Mouse (Mus musculus) forebrain, embryonic 10.5 days (tissue): ENCODE results near the gene Prorsd1. TPM values are rescaled to one million over a fixed set of nuclear protein-coding genes. Genes with fewer than 3 reads are reported as not detected.
"Not testable (repeated sequence)": the region's sequence is repeated elsewhere in the genome, so short reads cannot be mapped to it uniquely, and the experiment has no call there.

Experiments used
- DNase-seq: peaks from one replicate; pipeline ENCODE4 v3.0.0-alpha.2; 2017; ENCODE audit warnings: low spot score; ENCODE audit errors: extremely low spot score
- H3K27ac ChIP-seq: fragments of 300-500 bp; sonication (generic); 2 replicates; pipeline ENCODE4 v1.5.1; 2016; ENCODE audit warnings: mild to moderate bottlenecking
- H3K27me3 ChIP-seq: fragments of 300-500 bp; sonication (generic); 2 replicates; pipeline ENCODE4 v1.6.1; 2016; ENCODE audit warnings: mild to moderate bottlenecking; ENCODE audit not compliant: poor library complexity, severe bottlenecking
- H3K36me3 ChIP-seq: fragments of 300-500 bp; sonication (generic); replicated peaks from 2 replicates; pipeline ENCODE4 v1.6.1; 2016; ENCODE audit warnings: mild to moderate bottlenecking, moderate library complexity
- H3K4me1 ChIP-seq: fragments of 300-500 bp; sonication (generic); 2 replicates; pipeline ENCODE4 v1.6.1; 2016
- H3K4me3 ChIP-seq: fragments of 300-500 bp; sonication (generic); 2 replicates; pipeline ENCODE4 v1.5.1; 2016; ENCODE audit warnings: mild to moderate bottlenecking, moderate library complexity
- H3K9me3 ChIP-seq: fragments of 300-500 bp; sonication (generic); 2 replicates; pipeline ENCODE4 v1.6.1; 2016; ENCODE audit warnings: mild to moderate bottlenecking, moderate library complexity
- WGBS: fragments of 180-500 bp; shearing (Covaris S2); methylation state at CpG from one replicate; pipeline ENCODE4 v1.1.7; 2016; 5-methylcytosine and 5-hydroxymethylcytosine counted together
- polyA plus RNA-seq: library from polyadenylated mRNA; unstranded; fragments of >200 nt; fragmentation: Nextera tagmentation; extraction: Ambion mirVana; gene quantifications from 2 replicates; pipeline ENCODE4 v1.2.1, GENCODE M21; 2016

Prorsd1 gene
- 19.3 and 19.4 TPM in 2 replicates for polyA plus RNA-seq

- no peaks in the 10 kb centered on the region for H3K27me3 ChIP-seq
- WGBS, result 3% methylated on average over 40 of the region's 40 CpGs
- H3K9me3 ChIP-seq, result no peaks in the 10 kb centered on the region
- peak within 1 kb of the TSS; percentile 74 for H3K4me3 ChIP-seq
- H3K36me3 ChIP-seq, result peaks cover 25% of the 10 kb centered on the region
- peak within 1 kb of the TSS; percentile 90 for H3K27ac ChIP-seq
- peak; percentile 91 for DNase-seq
- peaks cover 10% of the 10 kb centered on the region for H3K4me1 ChIP-seq
These were observed at the start of gene Prorsd1 for GRCm38 (mm10) chr11:29514682-29515412. TSS of gene Prorsd1 (minus strand) at chr11:29515033.

GRCm38 (mm10) chr11:29563406-29563805 is 48.6 kb upstream of the Prorsd1 start:
- Histone ChIP-seq H3K9me3 (no peaks in the 10 kb centered on the region), H3K4me1 (no peaks in the 10 kb centered on the region)

GRCm38 (mm10) chr11:29560990-29561389 is 46.2 kb upstream of the Prorsd1 start:
- WGBS, result 95% methylated on average over 3 of the region's 3 CpGs

More at GRCm38 (mm10) chr11:29563406-29563805, 48.6 kb upstream of the Prorsd1 start:
- H3K4me3 ChIP-seq, result no peak overlapping the region
- no peak overlapping the region for H3K27ac ChIP-seq
- no peaks in the 10 kb centered on the region for H3K27me3 ChIP-seq
- DNase-seq, result no peak
- 88% methylated on average over 2 of the region's 2 CpGs for WGBS
- no peaks in the 10 kb centered on the region for H3K36me3 ChIP-seq

GRCm38 (mm10) chr11:29560452-29560851 is 45.6 kb upstream of the Prorsd1 start:
- no peaks in the 10 kb centered on the region for H3K4me1 ChIP-seq
- DNase-seq, result no peak
- H3K36me3 ChIP-seq, result no peaks in the 10 kb centered on the region
- H3K27me3 ChIP-seq, result no peaks in the 10 kb centered on the region
- H3K4me3 ChIP-seq, result no peak overlapping the region
- 91% methylated on average over 9 of the region's 9 CpGs for WGBS
- no peak overlapping the region for H3K27ac ChIP-seq
- no peaks in the 10 kb centered on the region for H3K9me3 ChIP-seq

More at GRCm38 (mm10) chr11:29560990-29561389, 46.2 kb upstream of the Prorsd1 start:
- Histone ChIP-seq H3K36me3 (no peaks in the 10 kb centered on the region), H3K9me3 (no peaks in the 10 kb centered on the region), H3K27me3 (no peaks in the 10 kb centered on the region), H3K4me3 (no peak overlapping the region), H3K27ac (no peak overlapping the region), H3K4me1 (no peaks in the 10 kb centered on the region)
- no peak for DNase-seq

- Histone ChIP-seq H3K36me3 (peaks cover 25% of the 10 kb centered on the region), H3K27me3 (no peaks in the 10 kb centered on the region), H3K27ac (no peak overlapping the region), H3K4me1 (peaks cover 16% of the 10 kb centered on the region), H3K4me3 (no peak overlapping the region), H3K9me3 (no peaks in the 10 kb centered on the region)
- 100% methylated on average over 1 of the region's 1 CpGs for WGBS
- DNase-seq, result no peak
These were observed 34.6 kb upstream of the Prorsd1 start for GRCm38 (mm10) chr11:29549425-29549778.

GRCm38 (mm10) chr11:29548504-29549424 is 33.9 kb upstream of the Prorsd1 start:
- 29% methylated on average over 23 of the region's 23 CpGs for WGBS

GRCm38 (mm10) chr11:29547752-29548503 is 33.1 kb upstream of the Prorsd1 start, which contains the start of the genes Clhc1 and Rps27a:
TSS of gene Clhc1 (plus strand) at chr11:29547950.
TSS of gene Rps27a (minus strand) at chr11:29548109.
- peak; percentile 88 for DNase-seq
- H3K27ac ChIP-seq, result peak within 1 kb of the TSS; percentile 96
- H3K9me3 ChIP-seq, result no peaks in the 10 kb centered on the region
- H3K36me3 ChIP-seq, result peaks cover 40% of the 10 kb centered on the region
- no peaks in the 10 kb centered on the region for H3K27me3 ChIP-seq
- peaks cover 16% of the 10 kb centered on the region for H3K4me1 ChIP-seq
- under 1% methylated on average over 46 of the region's 46 CpGs for WGBS
- H3K4me3 ChIP-seq, result peak within 1 kb of the TSS; percentile 80

More at GRCm38 (mm10) chr11:29548504-29549424, 33.9 kb upstream of the Prorsd1 start:
- H3K36me3 ChIP-seq, result peaks cover 31% of the 10 kb centered on the region
- peak overlapping the region; percentile 80 for H3K4me3 ChIP-seq
- H3K9me3 ChIP-seq, result no peaks in the 10 kb centered on the region
- H3K27ac ChIP-seq, result peak overlapping the region; percentile 96
- H3K4me1 ChIP-seq, result peaks cover 16% of the 10 kb centered on the region
- H3K27me3 ChIP-seq, result no peaks in the 10 kb centered on the region
- no peak for DNase-seq

- H3K4me3 ChIP-seq, result peak overlapping the region; percentile 80
- peak overlapping the region; percentile 96 for H3K27ac ChIP-seq
- no peak for DNase-seq
- H3K27me3 ChIP-seq, result no peaks in the 10 kb centered on the region
- peaks cover 16% of the 10 kb centered on the region for H3K4me1 ChIP-seq
- under 1% methylated on average over 27 of the region's 27 CpGs for WGBS
- H3K36me3 ChIP-seq, result peaks cover 45% of the 10 kb centered on the region
- no peaks in the 10 kb centered on the region for H3K9me3 ChIP-seq
These were observed 32.5 kb upstream of the Prorsd1 start for GRCm38 (mm10) chr11:29547249-29547751.

GRCm38 (mm10) chr11:29546762-29547161 is 31.9 kb upstream of the Prorsd1 start:
- Histone ChIP-seq H3K27ac (peak overlapping the region; percentile 96), H3K9me3 (no peaks in the 10 kb centered on the region), H3K36me3 (peaks cover 50% of the 10 kb centered on the region), H3K4me3 (peak overlapping the region; percentile 80), H3K27me3 (no peaks in the 10 kb centered on the region), H3K4me1 (peaks cover 16% of the 10 kb centered on the region)
- DNase-seq, result no peak
- 24% methylated on average over 2 of the region's 2 CpGs for WGBS

GRCm38 (mm10) chr11:29546297-29546696 is 31.5 kb upstream of the Prorsd1 start:
- DNase-seq, H3K27me3 ChIP-seq, H3K9me3 ChIP-seq: not testable (repeated sequence)
- H3K27ac ChIP-seq, result peak overlapping the region; percentile 96
- 94% methylated on average over 2 of the region's 2 CpGs for WGBS
- H3K36me3 ChIP-seq, result peaks cover 55% of the 10 kb centered on the region
- H3K4me3 ChIP-seq, result peak overlapping the region; percentile 80
- peaks cover 16% of the 10 kb centered on the region for H3K4me1 ChIP-seq

- WGBS, result 85% methylated on average over 4 of the region's 4 CpGs
- peaks cover 64% of the 10 kb centered on the region for H3K36me3 ChIP-seq
- not testable (repeated sequence) for H3K27ac ChIP-seq
These were observed 30.4 kb upstream of the Prorsd1 start for GRCm38 (mm10) chr11:29545150-29545752.

More at GRCm38 (mm10) chr11:29545150-29545752, 30.4 kb upstream of the Prorsd1 start:
- H3K4me3 ChIP-seq, DNase-seq, H3K9me3 ChIP-seq, H3K27me3 ChIP-seq: not testable (repeated sequence)
- peaks cover 16% of the 10 kb centered on the region for H3K4me1 ChIP-seq
